Mouse (Mus musculus): ENCODE results near the gene Rasgef1b.

GRCm38 (mm10) chr5:99526797-99527201, 202.1 kb downstream of the Rasgef1b start:
- no peak for TF ChIP-seq CTCF (IDR thresholded peaks at IDR 0.05)
- TF ChIP-seq EP300 (IDR thresholded peaks at IDR 0.05), result peak; percentile 85

Data from lung, postnatal 0 days (tissue).